In genomic region chr2:152733201-152733600, GRCm38 (mm10) we compare ENCODE assay signal across 14 mouse cellular contexts. TPM values are rescaled to one million over a fixed set of nuclear protein-coding genes. Genes with fewer than 3 reads are reported as not detected.
DNase-seq lines count a peak whose midpoint lies in the region; ATAC-seq and TF ChIP-seq lines count a peak whose summit lies in the region.
"Had no signal": no experiment of that assay in that cellular context is flagged by ENCODE, and none has a peak within 500 bp of the region (broad histone marks: within the 10 kb centered on the region; RNA-seq: fewer than 3 reads in every experiment).

No protein-coding gene starts in this region.

- no peaks in the 10 kb centered on the region for H3K36me3 ChIP-seq in liver, postnatal 0 days (replicated peaks; ENCODE audit: insufficient read depth, low read length)
- 0 out of 2 replicates have a peak, but pooled peaks cover 4% of the 10 kb centered on the region for H3K36me3 ChIP-seq in liver, embryonic 12.5 days
- H3K36me3 ChIP-seq in kidney, embryonic 16.5 days (ENCODE audit: insufficient read depth, low read length): no peaks in the 10 kb centered on the region
- no peaks in the 10 kb centered on the region for H3K36me3 ChIP-seq in stomach, postnatal 0 days (ENCODE audit: control insufficient read depth, insufficient read depth, low read length)
- H3K36me3 ChIP-seq: embryonic facial prominence, embryonic 12.5 days; limb, embryonic 15.5 days had no signal

- DNase-seq in CD4-positive, CD25-positive, alpha-beta regulatory T cell, adult 2 months (ENCODE audit: low read depth, low spot score): peak; percentile 56
- DNase-seq in liver, postnatal 0 days: peak; percentile 43
- DNase-seq in stomach, postnatal 0 days (ENCODE audit: low spot score): peak; percentile 82
- no peak for DNase-seq in heart, adult 9 months (ENCODE audit: low spot score in 2 of 2)
- no peak for DNase-seq in frontal cortex, postnatal 14 days (ENCODE audit: low spot score in 2 of 2)
- DNase-seq: adrenal gland, postnatal 14 days; cerebellum, postnatal 36 days; heart, postnatal 4 days; lung, postnatal 10 days had no signal

- peaks cover 57% of the 10 kb centered on the region for H3K4me1 ChIP-seq in liver, postnatal 0 days (ENCODE audit: insufficient read depth)
- peaks cover 73% of the 10 kb centered on the region for H3K4me1 ChIP-seq in liver, embryonic 12.5 days
- peaks cover 56% of the 10 kb centered on the region for H3K4me1 ChIP-seq in kidney, embryonic 16.5 days (ENCODE audit: insufficient read depth, low read length)
- H3K4me1 ChIP-seq in stomach, postnatal 0 days (replicated peaks; ENCODE audit: control insufficient read depth, insufficient read depth): peaks cover 11% of the 10 kb centered on the region

- no peak overlapping the region for H3K9ac ChIP-seq in liver, postnatal 0 days (replicated peaks)
- no peak overlapping the region for H3K9ac ChIP-seq in liver, embryonic 12.5 days
- H3K9ac ChIP-seq in kidney, embryonic 16.5 days (replicated peaks; ENCODE audit: low read length): no peak overlapping the region
- H3K9ac ChIP-seq in stomach, postnatal 0 days (ENCODE audit: low read length): no peak overlapping the region
- H3K9ac ChIP-seq: embryonic facial prominence, embryonic 12.5 days; limb, embryonic 15.5 days had no signal

- ATAC-seq in CD4-positive, CD25-positive, alpha-beta regulatory T cell, adult 4 months: no peak
- ATAC-seq in liver, postnatal 0 days: no peak
- no peak for ATAC-seq in liver, embryonic 12.5 days
- ATAC-seq in kidney, embryonic 16.5 days (ENCODE audit: low FRiP score, low TSS enrichment): no peak
- no peak for ATAC-seq in stomach, postnatal 0 days (ENCODE audit: low FRiP score, low TSS enrichment)

- H3K9me3 ChIP-seq in liver, postnatal 0 days (ENCODE audit: low read length): no peaks in the 10 kb centered on the region
- H3K9me3 ChIP-seq in liver, embryonic 12.5 days (replicated peaks): no peaks in the 10 kb centered on the region
- no peaks in the 10 kb centered on the region for H3K9me3 ChIP-seq in kidney, embryonic 16.5 days (ENCODE audit: low read length)
- H3K9me3 ChIP-seq in stomach, postnatal 0 days (ENCODE audit: control insufficient read depth, low read length): no peaks in the 10 kb centered on the region
- H3K9me3 ChIP-seq: embryonic facial prominence, embryonic 12.5 days; limb, embryonic 15.5 days had no signal

- H3K27ac ChIP-seq in liver, postnatal 0 days (ENCODE audit: low read depth): no peak overlapping the region
- H3K27ac ChIP-seq in liver, embryonic 12.5 days: no peak overlapping the region
- H3K27ac ChIP-seq in kidney, embryonic 16.5 days (ENCODE audit: low read length): 0 out of 2 replicates have a peak overlapping the region, but pooled peaks have one; percentile 24
- H3K27ac ChIP-seq in stomach, postnatal 0 days (replicated peaks): peak overlapping the region; percentile 14; the same call in 1 of the 2 replicates
- H3K27ac ChIP-seq: embryonic facial prominence, embryonic 12.5 days; limb, embryonic 15.5 days had no signal

- WGBS in liver, postnatal 0 days (ENCODE audit: insufficient replicate concordance): 72% methylated on average over 2 of the region's 2 CpGs
- WGBS in liver, embryonic 12.5 days (ENCODE audit: insufficient replicate concordance): 57% methylated on average over 2 of the region's 2 CpGs
- 89% methylated on average over 2 of the region's 2 CpGs for WGBS in kidney, embryonic 16.5 days
- 62% methylated on average over 2 of the region's 2 CpGs for WGBS in stomach, postnatal 0 days

- no peak for TF ChIP-seq CTCF in liver, postnatal 0 days (IDR thresholded peaks at IDR 0.05; ENCODE audit: low read depth)
- no peak for TF ChIP-seq CTCF in stomach, postnatal 0 days (IDR thresholded peaks at IDR 0.05; ENCODE audit: low read depth)

- no peak overlapping the region for H3K4me3 ChIP-seq in liver, postnatal 0 days (ENCODE audit: low read depth, low read length)
- no peak overlapping the region for H3K4me3 ChIP-seq in liver, embryonic 12.5 days
- H3K4me3 ChIP-seq in kidney, embryonic 16.5 days (ENCODE audit: low read length): no peak overlapping the region
- H3K4me3 ChIP-seq in stomach, postnatal 0 days (ENCODE audit: low read depth, low read length): no peak overlapping the region
- H3K4me3 ChIP-seq: embryonic facial prominence, embryonic 12.5 days; limb, embryonic 15.5 days had no signal

- peaks cover 8% of the 10 kb centered on the region; the same call in 1 of the 2 replicates for H3K27me3 ChIP-seq in liver, postnatal 0 days (ENCODE audit: insufficient read depth, low read length)
- H3K27me3 ChIP-seq in liver, embryonic 12.5 days (replicated peaks): peaks cover 17% of the 10 kb centered on the region
- no peaks in the 10 kb centered on the region for H3K27me3 ChIP-seq in kidney, embryonic 16.5 days (ENCODE audit: insufficient read depth, low read length)
- H3K27me3 ChIP-seq in stomach, postnatal 0 days (ENCODE audit: control insufficient read depth, insufficient read depth, low read length): no peaks in the 10 kb centered on the region
- H3K27me3 ChIP-seq: embryonic facial prominence, embryonic 12.5 days; limb, embryonic 15.5 days had no signal

- H3K4me2 ChIP-seq in liver, postnatal 0 days (ENCODE audit: low read depth, low read length): no peak overlapping the region
- H3K4me2 ChIP-seq in liver, embryonic 12.5 days: no peak overlapping the region
- no peak overlapping the region for H3K4me2 ChIP-seq in kidney, embryonic 16.5 days (replicated peaks; ENCODE audit: low read depth, low read length)
- no peak overlapping the region for H3K4me2 ChIP-seq in stomach, postnatal 0 days (replicated peaks; ENCODE audit: low read depth)
- H3K4me2 ChIP-seq: embryonic facial prominence, embryonic 12.5 days; limb, embryonic 15.5 days had no signal

- no peak for TF ChIP-seq EP300 in liver, postnatal 0 days (IDR thresholded peaks at IDR 0.05; ENCODE audit: low read depth)
- no peak for TF ChIP-seq EP300 in stomach, postnatal 0 days (optimal IDR thresholded peaks at IDR 0.05)

RNA-seq across cellular contexts. Expression of gene Id1, which starts 2.9 kb away (rescaled TPM):
- polyA plus RNA-seq in CD4-positive, CD25-positive, alpha-beta regulatory T cell, adult 4 months (2017; shearing (Covaris generic)): under 1 TPM; 0.75 to 0.82 TPM
- polyA plus RNA-seq in liver, postnatal 0 days (2015; fragmentation: Nextera tagmentation; extraction: Ambion mirVana): 39.7 and 40.4 TPM in 2 replicates
- 28.1 and 30.6 TPM in 2 replicates for polyA plus RNA-seq in liver, embryonic 12.5 days (2016; fragmentation: Nextera tagmentation; extraction: Ambion mirVana)
- 139 and 151 TPM in 2 replicates for polyA plus RNA-seq in kidney, embryonic 16.5 days (2015; fragmentation: Nextera tagmentation; extraction: Ambion mirVana)
- polyA plus RNA-seq in stomach, postnatal 0 days (2015; fragmentation: Nextera tagmentation; extraction: Ambion mirVana): 191 and 228 TPM in 2 replicates

RNA-seq across cellular contexts. Expression of gene Cox4i2, which starts 20.8 kb away (rescaled TPM):
- under 1 TPM in 1 of 2 experiments, not detected in 1; 0.46 TPM for polyA plus RNA-seq in CD4-positive, CD25-positive, alpha-beta regulatory T cell, adult 4 months (2017; shearing (Covaris generic))
- polyA plus RNA-seq in liver, postnatal 0 days (2015; fragmentation: Nextera tagmentation; extraction: Ambion mirVana): 0.56 and 1.0 TPM in 2 replicates
- polyA plus RNA-seq in liver, embryonic 12.5 days (2016; fragmentation: Nextera tagmentation; extraction: Ambion mirVana): 2.5 and 3.4 TPM in 2 replicates
- 19.6 and 22.1 TPM in 2 replicates for polyA plus RNA-seq in kidney, embryonic 16.5 days (2015; fragmentation: Nextera tagmentation; extraction: Ambion mirVana)
- polyA plus RNA-seq in stomach, postnatal 0 days (2015; fragmentation: Nextera tagmentation; extraction: Ambion mirVana): 9.8 and 10.6 TPM in 2 replicates

RNA-seq across cellular contexts. Expression of gene Mcts2, which starts 46.4 kb away (rescaled TPM):
- 1 to 10 TPM; 3.7 to 3.9 TPM for polyA plus RNA-seq in CD4-positive, CD25-positive, alpha-beta regulatory T cell, adult 4 months (2017; shearing (Covaris generic))
- polyA plus RNA-seq in liver, postnatal 0 days (2015; fragmentation: Nextera tagmentation; extraction: Ambion mirVana): 12.8 TPM in 2 replicates
- polyA plus RNA-seq in liver, embryonic 12.5 days (2016; fragmentation: Nextera tagmentation; extraction: Ambion mirVana): 26.4 and 27.2 TPM in 2 replicates
- polyA plus RNA-seq in kidney, embryonic 16.5 days (2015; fragmentation: Nextera tagmentation; extraction: Ambion mirVana): 27.6 and 28.0 TPM in 2 replicates
- polyA plus RNA-seq in stomach, postnatal 0 days (2015; fragmentation: Nextera tagmentation; extraction: Ambion mirVana): 22.9 and 23.4 TPM in 2 replicates

Comparison
In these comparisons a context has a peak if more than half of its experiments do, and no peak if none do; other contexts are left out.
1. DNase-seq: peak in CD4-positive, CD25-positive, alpha-beta regulatory T cell, adult 2 months (single experiment), liver, postnatal 0 days (single experiment) and stomach, postnatal 0 days (single experiment); none in heart, adult 9 months (0 of 2) and frontal cortex, postnatal 14 days (0 of 2).
2. H3K27ac ChIP-seq: peak in kidney, embryonic 16.5 days (single experiment) and stomach, postnatal 0 days (single experiment); none in liver, postnatal 0 days (single experiment) and liver, embryonic 12.5 days (single experiment).
3. RNA of gene Id1, which starts 2.9 kb away (polyA plus RNA-seq): 191 to 228 TPM in stomach, postnatal 0 days, 139 to 151 TPM in kidney, embryonic 16.5 days, 39.7 to 40.4 TPM in liver, postnatal 0 days and 28.1 to 30.6 TPM in liver, embryonic 12.5 days; 0.75 to 0.82 TPM in CD4-positive, CD25-positive, alpha-beta regulatory T cell, adult 4 months; every median in the first group is over 10 times any median in the second.